Mouse (Mus musculus): ENCODE measurements around the gene Rps6kb1. TPM values are rescaled to one million over a fixed set of nuclear protein-coding genes. Genes with fewer than 3 reads are reported as not detected.
A peak's percentile ranks its signal among the peaks of the same experiment; 100 is the strongest.

Gene Rps6kb1
- 41.3 and 44.1 TPM in 2 replicates for total RNA-seq (2021)
- long read RNA-seq, full-length matches to known transcripts: 33 of 49 reads
- long read RNA-seq, partial matches to known transcripts: 5 of 49 reads
- long read RNA-seq, other reads (novel, unspliced or antisense): 11 of 49 reads

- peak; percentile 99 for DNase-seq
Observed at GRCm38 (mm10) chr11:86544639-86545299, at the start of gene Rps6kb1, which contains the start of gene Tubd1. Rps6kb1 (minus strand) TSS chr11:86544805. Tubd1 (plus strand) TSS chr11:86544991.

- DNase-seq: no peak
Observed at GRCm38 (mm10) chr11:86593443-86593842, 48.8 kb upstream of the Rps6kb1 start.

GRCm38 (mm10) chr11:86592993-86593392, 48.4 kb upstream of the Rps6kb1 start:
- DNase-seq: no peak

- DNase-seq: no peak
Observed at GRCm38 (mm10) chr11:86591931-86592616, 47.5 kb upstream of the Rps6kb1 start.

GRCm38 (mm10) chr11:86591301-86591845, 46.8 kb upstream of the Rps6kb1 start:
- no peak for DNase-seq

GRCm38 (mm10) chr11:86590579-86590978, 46.0 kb upstream of the Rps6kb1 start:
- no peak for DNase-seq

GRCm38 (mm10) chr11:86590066-86590465, 45.5 kb upstream of the Rps6kb1 start:
- DNase-seq: no peak

GRCm38 (mm10) chr11:86588583-86589298, 44.1 kb upstream of the Rps6kb1 start:
- no peak for DNase-seq

GRCm38 (mm10) chr11:86587830-86588229, 43.2 kb upstream of the Rps6kb1 start:
- DNase-seq: no peak

GRCm38 (mm10) chr11:86586868-86587792, 42.5 kb upstream of the Rps6kb1 start:
- DNase-seq: peak; percentile 24

GRCm38 (mm10) chr11:86586177-86586867, 41.7 kb upstream of the Rps6kb1 start:
- DNase-seq: peak; percentile 16

GRCm38 (mm10) chr11:86585598-86585984, 41.0 kb upstream of the Rps6kb1 start:
- no peak for DNase-seq

- DNase-seq: no peak
Observed at GRCm38 (mm10) chr11:86584898-86585597, 40.4 kb upstream of the Rps6kb1 start.

GRCm38 (mm10) chr11:86583990-86584897, 39.6 kb upstream of the Rps6kb1 start:
- DNase-seq: no peak

- no peak for DNase-seq
Observed at GRCm38 (mm10) chr11:86583313-86583825, 38.8 kb upstream of the Rps6kb1 start.

- DNase-seq: no peak
Observed at GRCm38 (mm10) chr11:86582543-86583260, 38.1 kb upstream of the Rps6kb1 start.

- no peak for DNase-seq
Observed at GRCm38 (mm10) chr11:86581943-86582542, 37.4 kb upstream of the Rps6kb1 start.

Measured in adrenal gland, postnatal 25 days (tissue).